Mouse (Mus musculus) small intestine, adult 2 months (tissue): ENCODE results near the gene Ift80. TPM values are rescaled to one million over a fixed set of nuclear protein-coding genes. Genes with fewer than 3 reads are reported as not detected.

ENCODE experiments used
- H3K27ac ChIP-seq: fragments of 200-500 bp; 2 replicates; pipeline ENCODE4 v1.5.1; 2012; ENCODE audit warnings: low read depth, low read length, control low read depth, inconsistent platforms; ENCODE audit not compliant: insufficient read depth
- H3K27me3 ChIP-seq: fragments of 200-500 bp; 2 replicates; pipeline ENCODE4 v1.6.1; 2012; ENCODE audit warnings: mild to moderate bottlenecking, moderate library complexity, low read length, inconsistent platforms; ENCODE audit not compliant: control insufficient read depth, insufficient read depth
- H3K36me3 ChIP-seq: fragments of 200-500 bp; 2 replicates; pipeline ENCODE4 v1.6.1; 2012; ENCODE audit warnings: mild to moderate bottlenecking, low read length, control low read depth, inconsistent platforms; ENCODE audit not compliant: control insufficient read depth, insufficient read depth
- H3K4me1 ChIP-seq: fragments of 200-500 bp; 2 replicates; pipeline ENCODE4 v1.6.1; 2012; ENCODE audit warnings: low read length, inconsistent platforms, mixed read lengths; ENCODE audit not compliant: control insufficient read depth, insufficient read depth, insufficient read length
- H3K4me3 ChIP-seq: fragments of 200-500 bp; 2 replicates; pipeline ENCODE4 v1.5.1; 2012; ENCODE audit warnings: low read depth, mild to moderate bottlenecking, control low read depth, inconsistent platforms, low read length, moderate library complexity
- CTCF ChIP-seq: fragments of 200-500 bp; IDR thresholded peaks from 2 replicates; pipeline ENCODE4 v1.5.1; 2012; ENCODE audit warnings: low read depth, mild to moderate bottlenecking, control low read depth, inconsistent platforms, low read length, moderate library complexity, mixed read lengths; ENCODE audit not compliant: insufficient replicate concordance, insufficient read length; ENCODE audit errors: extremely low read depth
- POLR2A ChIP-seq: fragments of 200-500 bp; IDR thresholded peaks from 2 replicates; pipeline ENCODE4 v1.6.1; 2012; ENCODE audit warnings: low read depth, mild to moderate bottlenecking, control low read depth, inconsistent platforms, low read length, moderate library complexity
- WGBS: fragments of 180-500 bp; shearing (Covaris S2); methylation state at CpG from one replicate; pipeline ENCODE4 v1.1.7; 2018; 5-methylcytosine and 5-hydroxymethylcytosine counted together
- polyA plus RNA-seq: library from polyadenylated mRNA; depleted of rRNA; stranded (reverse); fragments of >200 nt; gene quantifications from 2 replicates; pipeline ENCODE4 v1.2.3, GENCODE M21; 2012

The Ift80 gene
- polyA plus RNA-seq, 1 experiment = 0.22 TPM

GRCm38 (mm10) chr3:68895426-68895825, 108.9 kb downstream of the Ift80 start:
- WGBS = 17% methylated on average over 4 of the region's 4 CpGs
- TF ChIP-seq POLR2A (no peak), CTCF (no peak)
- Histone ChIP-seq H3K4me3 (no peak overlapping the region), H3K36me3 (no peaks in the 10 kb centered on the region), H3K4me1 (no peaks in the 10 kb centered on the region), H3K27ac (no peak overlapping the region), H3K27me3 (no peaks in the 10 kb centered on the region)

- TF ChIP-seq CTCF (no peak), POLR2A (no peak)
- H3K4me1 ChIP-seq = no peaks in the 10 kb centered on the region
- no peak overlapping the region for H3K27ac ChIP-seq
- H3K36me3 ChIP-seq = no peaks in the 10 kb centered on the region
- 87% methylated on average over 5 of the region's 5 CpGs for WGBS
- H3K4me3 ChIP-seq = no peak overlapping the region
- H3K27me3 ChIP-seq = no peaks in the 10 kb centered on the region
Observed at GRCm38 (mm10) chr3:68886845-68887244, 117.5 kb downstream of the Ift80 start.

GRCm38 (mm10) chr3:68874079-68874478, 130.3 kb downstream of the Ift80 start:
- Histone ChIP-seq H3K27me3 (peaks cover 18% of the 10 kb centered on the region), H3K27ac (no peak overlapping the region), H3K4me3 (no peak overlapping the region), H3K36me3 (no peaks in the 10 kb centered on the region), H3K4me1 (peaks cover 8% of the 10 kb centered on the region; the same call in 1 of the 2 replicates)
- TF ChIP-seq POLR2A = no peak
- TF ChIP-seq CTCF = no peak
- WGBS = 88% methylated on average over 2 of the region's 2 CpGs

DNA sequence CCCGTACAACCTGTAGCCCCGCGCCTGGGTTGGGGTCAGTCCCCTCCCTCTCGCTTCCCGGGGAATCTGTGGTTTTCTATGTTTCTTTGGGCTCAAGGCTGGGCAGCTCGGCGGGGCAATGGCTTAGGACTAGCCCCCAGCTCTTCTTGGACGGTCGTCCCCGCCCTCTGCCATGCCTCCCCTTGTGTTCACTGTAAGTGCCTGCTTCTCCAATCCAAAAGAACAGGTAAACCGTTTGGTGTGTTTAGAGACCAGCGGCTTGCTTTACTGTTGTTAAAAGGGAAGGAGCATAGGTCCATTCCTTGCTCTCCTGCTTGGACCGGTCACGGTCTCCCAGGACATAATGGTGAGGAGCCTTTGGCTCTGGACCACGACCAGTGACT, 133.8 kb downstream of the Ift80 start:
- no peaks in the 10 kb centered on the region for H3K36me3 ChIP-seq
- H3K4me3 ChIP-seq = peak overlapping the region; percentile 45
- 12% methylated on average over 15 of the region's 15 CpGs for WGBS
- no peak overlapping the region for H3K27ac ChIP-seq
- H3K4me1 ChIP-seq = peaks cover 8% of the 10 kb centered on the region; the same call in 1 of the 2 replicates
- peaks cover 28% of the 10 kb centered on the region for H3K27me3 ChIP-seq
- TF ChIP-seq POLR2A (no peak), CTCF (no peak)

- peak overlapping the region; percentile 45 for H3K4me3 ChIP-seq
- peaks cover 8% of the 10 kb centered on the region; the same call in 1 of the 2 replicates for H3K4me1 ChIP-seq
- no peak overlapping the region for H3K27ac ChIP-seq
- peaks cover 28% of the 10 kb centered on the region for H3K27me3 ChIP-seq
- no peaks in the 10 kb centered on the region for H3K36me3 ChIP-seq
- TF ChIP-seq POLR2A (no peak), CTCF (no peak)
- WGBS = 1% methylated on average over 96 of the region's 96 CpGs
Observed at GRCm38 (mm10) chr3:68869691-68870567, 134.4 kb downstream of the Ift80 start.

- H3K27me3 ChIP-seq = peaks cover 28% of the 10 kb centered on the region
- H3K27ac ChIP-seq = no peak within 1 kb of the TSS
- H3K36me3 ChIP-seq = no peaks in the 10 kb centered on the region
- peaks cover 8% of the 10 kb centered on the region; the same call in 1 of the 2 replicates for H3K4me1 ChIP-seq
- WGBS = under 1% methylated on average over 62 of the region's 62 CpGs
- TF ChIP-seq CTCF (no peak), POLR2A (no peak)
- H3K4me3 ChIP-seq = peak within 1 kb of the TSS; percentile 45
Observed at GRCm38 (mm10) chr3:68869211-68869690, 135.1 kb downstream of the Ift80 start, which contains the start of gene 1110032F04Rik. Gene 1110032F04Rik, plus strand, starts transcription at chr3:68869586.

DNA sequence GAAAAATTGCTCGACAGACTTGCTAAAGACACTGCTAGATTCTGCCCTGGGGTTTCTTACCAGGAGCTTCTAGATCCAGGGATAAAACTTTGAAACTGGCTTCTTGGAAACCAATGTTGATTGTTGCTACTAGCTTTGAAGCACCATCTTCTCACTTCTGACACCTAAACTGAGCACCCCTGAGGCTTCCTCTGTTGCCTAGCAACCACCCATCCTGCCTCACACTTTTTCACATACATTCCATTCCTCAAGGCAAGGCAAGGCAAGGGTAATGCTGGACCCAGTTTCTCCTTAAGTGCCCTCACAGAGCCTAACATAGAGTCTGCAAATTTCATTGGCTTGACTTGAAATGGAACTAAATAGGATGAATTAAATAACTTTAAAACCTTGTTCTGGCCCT, 152.0 kb downstream of the Ift80 start:
- no peaks in the 10 kb centered on the region for H3K36me3 ChIP-seq

More for the DNA sequence above, 152.0 kb downstream of the Ift80 start:
- TF ChIP-seq POLR2A = no peak
- no peak for TF ChIP-seq CTCF
- H3K4me3 ChIP-seq = no peak overlapping the region
- H3K4me1 ChIP-seq = no peaks in the 10 kb centered on the region
- no peak overlapping the region for H3K27ac ChIP-seq
- no peaks in the 10 kb centered on the region for H3K27me3 ChIP-seq
- 75% methylated on average over 1 of the region's 1 CpGs for whole genome bisulfite sequencing
